Mouse (Mus musculus) right cerebral cortex, postnatal 4 days (tissue): ENCODE measurements around the gene Hunk.

Source experiments
- DNase-seq: peaks from one replicate; pipeline ENCODE4 v3.0.0-alpha.2; 2022

Gene Hunk

GRCm38 (mm10) chr16:90394761-90395160 lies 8.9 kb downstream of the Hunk start:
- DNase-seq: no peak

- no peak for DNase-seq
Observed at GRCm38 (mm10) chr16:90395996-90396556, 10.3 kb downstream of the Hunk start.

- DNase-seq: no peak
Observed at GRCm38 (mm10) chr16:90396882-90397281, 11.1 kb downstream of the Hunk start.

GRCm38 (mm10) chr16:90400314-90400713 lies 14.5 kb downstream of the Hunk start:
- no peak for DNase-seq

- DNase-seq: no peak
Observed at GRCm38 (mm10) chr16:90400906-90401666, 15.3 kb downstream of the Hunk start.

GRCm38 (mm10) chr16:90402292-90402691 lies 16.5 kb downstream of the Hunk start:
- DNase-seq: no peak

- DNase-seq: no peak
Observed at GRCm38 (mm10) chr16:90405195-90405594, 19.4 kb downstream of the Hunk start.

- DNase-seq: no peak
Observed at GRCm38 (mm10) chr16:90405599-90405998, 19.8 kb downstream of the Hunk start.

GRCm38 (mm10) chr16:90407541-90408289 lies 21.9 kb downstream of the Hunk start:
- no peak for DNase-seq

- no peak for DNase-seq
Observed at GRCm38 (mm10) chr16:90412096-90413082, 26.6 kb downstream of the Hunk start.

GRCm38 (mm10) chr16:90416621-90417020 lies 30.8 kb downstream of the Hunk start:
- DNase-seq: no peak

- DNase-seq: no peak
Observed at GRCm38 (mm10) chr16:90418661-90419060, 32.8 kb downstream of the Hunk start.

GRCm38 (mm10) chr16:90421145-90421544 lies 35.3 kb downstream of the Hunk start:
- no peak for DNase-seq

- no peak for DNase-seq
Observed at GRCm38 (mm10) chr16:90421551-90421950, 35.7 kb downstream of the Hunk start.

- DNase-seq: peak; percentile 76
Observed at GRCm38 (mm10) chr16:90422108-90422529, 36.3 kb downstream of the Hunk start.

GRCm38 (mm10) chr16:90423898-90424297 lies 38.1 kb downstream of the Hunk start:
- no peak for DNase-seq

GRCm38 (mm10) chr16:90424391-90424790 lies 38.6 kb downstream of the Hunk start:
- no peak for DNase-seq

GRCm38 (mm10) chr16:90426234-90426633 lies 40.4 kb downstream of the Hunk start:
- no peak for DNase-seq

- DNase-seq: no peak
Observed at GRCm38 (mm10) chr16:90427838-90428630, 42.2 kb downstream of the Hunk start.

GRCm38 (mm10) chr16:90433551-90433950 lies 47.7 kb downstream of the Hunk start:
- no peak for DNase-seq

GRCm38 (mm10) chr16:90435231-90435630 lies 49.4 kb downstream of the Hunk start:
- DNase-seq: no peak

GRCm38 (mm10) chr16:90437276-90437675 lies 51.5 kb downstream of the Hunk start:
- DNase-seq: no peak
